In genomic region chr16:56029661-56030082, GRCm38 (mm10) we compare ENCODE assay signal across 8 mouse cellular contexts. TPM values are rescaled to one million over a fixed set of nuclear protein-coding genes. Genes with fewer than 3 reads are reported as not detected.
A peak's percentile ranks its signal among the peaks of the same experiment; 100 is the strongest.
DNase-seq lines count a peak whose midpoint lies in the region; ATAC-seq and TF ChIP-seq lines count a peak whose summit lies in the region.

Gene Pcnp (minus strand): TSS chr16:56029739.

- no peaks in the 10 kb centered on the region for H3K9me3 ChIP-seq in E14TG2a.4 (ENCODE audit: low read length)
- no peaks in the 10 kb centered on the region for H3K9me3 ChIP-seq in forebrain, embryonic 12.5 days
- no peaks in the 10 kb centered on the region for H3K9me3 ChIP-seq in heart, postnatal 0 days (replicated peaks; ENCODE audit: control insufficient read depth, low read length)
- H3K9me3 ChIP-seq in liver, embryonic 16.5 days (replicated peaks; ENCODE audit: control insufficient read depth, low read length) = no peaks in the 10 kb centered on the region
- no peaks in the 10 kb centered on the region for H3K9me3 ChIP-seq in neural tube, embryonic 13.5 days

- H3K9ac ChIP-seq in forebrain, embryonic 12.5 days = peak within 1 kb of the TSS; percentile 94
- H3K9ac ChIP-seq in heart, postnatal 0 days (replicated peaks; ENCODE audit: low read depth, low read length) = peak within 1 kb of the TSS; percentile 87
- peak within 1 kb of the TSS; percentile 95 for H3K9ac ChIP-seq in liver, embryonic 16.5 days (ENCODE audit: low read depth, low read length)
- H3K9ac ChIP-seq in neural tube, embryonic 13.5 days = peak within 1 kb of the TSS; percentile 96

- peak within 1 kb of the TSS; percentile 96 for H3K4me3 ChIP-seq in E14TG2a.4 (replicated peaks; ENCODE audit: low read length)
- peak within 1 kb of the TSS; percentile 90 for H3K4me3 ChIP-seq in forebrain, embryonic 12.5 days (replicated peaks)
- peak within 1 kb of the TSS; percentile 76 for H3K4me3 ChIP-seq in heart, postnatal 0 days (ENCODE audit: low read depth, low read length)
- peak within 1 kb of the TSS; percentile 97 for H3K4me3 ChIP-seq in liver, embryonic 16.5 days (ENCODE audit: low read depth, low read length)
- peak within 1 kb of the TSS; percentile 97 for H3K4me3 ChIP-seq in neural tube, embryonic 13.5 days
- H3K4me3 ChIP-seq in testis, adult 2 months (ENCODE audit: control insufficient read depth, low read depth, low read length) = peak within 1 kb of the TSS; percentile 93

- H3K36me3 ChIP-seq in E14TG2a.4 (ENCODE audit: insufficient read depth, low read length) = peaks cover 55% of the 10 kb centered on the region
- peaks cover 40% of the 10 kb centered on the region for H3K36me3 ChIP-seq in forebrain, embryonic 12.5 days (replicated peaks)
- peaks cover 22% of the 10 kb centered on the region for H3K36me3 ChIP-seq in heart, postnatal 0 days (replicated peaks; ENCODE audit: control insufficient read depth, insufficient read depth, low read length)
- peaks cover 14% of the 10 kb centered on the region for H3K36me3 ChIP-seq in liver, embryonic 16.5 days (ENCODE audit: control insufficient read depth, insufficient read depth)
- H3K36me3 ChIP-seq in neural tube, embryonic 13.5 days = peaks cover 31% of the 10 kb centered on the region
- no peaks in the 10 kb centered on the region; the same call in none of the 2 replicates for H3K36me3 ChIP-seq in testis, adult 2 months (ENCODE audit: control insufficient read depth, insufficient read depth, low read length)

- H3K4me2 ChIP-seq in forebrain, embryonic 12.5 days = peak within 1 kb of the TSS; percentile 75
- H3K4me2 ChIP-seq in heart, postnatal 0 days (ENCODE audit: low read depth, low read length) = peak within 1 kb of the TSS; percentile 78
- peak within 1 kb of the TSS; percentile 81 for H3K4me2 ChIP-seq in liver, embryonic 16.5 days (ENCODE audit: low read depth, low read length)
- peak within 1 kb of the TSS; percentile 82 for H3K4me2 ChIP-seq in neural tube, embryonic 13.5 days

- peaks cover 52% of the 10 kb centered on the region for H3K4me1 ChIP-seq in E14TG2a.4 (replicated peaks; ENCODE audit: low read depth, low read length)
- H3K4me1 ChIP-seq in forebrain, embryonic 12.5 days = peaks cover 24% of the 10 kb centered on the region
- H3K4me1 ChIP-seq in heart, postnatal 0 days (ENCODE audit: control insufficient read depth, insufficient read depth) = peaks cover 26% of the 10 kb centered on the region
- H3K4me1 ChIP-seq in liver, embryonic 16.5 days (ENCODE audit: control insufficient read depth, low read depth, low read length) = peaks cover 21% of the 10 kb centered on the region
- peaks cover 36% of the 10 kb centered on the region for H3K4me1 ChIP-seq in neural tube, embryonic 13.5 days (replicated peaks)
- peaks cover 3% of the 10 kb centered on the region; the same call in 1 of the 2 replicates for H3K4me1 ChIP-seq in testis, adult 2 months (ENCODE audit: control insufficient read depth, insufficient read depth, low read length)

- TF ChIP-seq EP300 in heart, postnatal 0 days (IDR thresholded peaks at IDR 0.05; ENCODE audit: low read depth) = peak; percentile 84; the same call in 1 of the 2 replicates

- ATAC-seq in forebrain, embryonic 12.5 days (ENCODE audit: low FRiP score) = peak; percentile 100
- ATAC-seq in heart, postnatal 0 days (ENCODE audit: insufficient read depth, low read depth) = peak; percentile 99
- ATAC-seq in liver, embryonic 16.5 days (ENCODE audit: low read depth) = peak; percentile 97
- peak; percentile 100 for ATAC-seq in neural tube, embryonic 13.5 days (ENCODE audit: low read depth)

- peak; percentile 96 for TF ChIP-seq POLR2A in testis, adult 2 months (IDR thresholded peaks at IDR 0.05; ENCODE audit: control insufficient read depth, low read depth, low read length)

- under 1% methylated on average over 39 of the region's 39 CpGs for WGBS in forebrain, embryonic 12.5 days
- WGBS in heart, postnatal 0 days = under 1% methylated on average over 39 of the region's 39 CpGs
- WGBS in liver, embryonic 16.5 days (ENCODE audit: insufficient replicate concordance) = under 1% methylated on average over 39 of the region's 39 CpGs
- under 1% methylated on average over 39 of the region's 39 CpGs for WGBS in neural tube, embryonic 13.5 days

- H3K27me3 ChIP-seq in E14TG2a.4 (ENCODE audit: insufficient read depth, low read length) = no peaks in the 10 kb centered on the region
- no peaks in the 10 kb centered on the region for H3K27me3 ChIP-seq in forebrain, embryonic 12.5 days
- no peaks in the 10 kb centered on the region for H3K27me3 ChIP-seq in heart, postnatal 0 days (ENCODE audit: control insufficient read depth, insufficient read depth, low read length)
- no peaks in the 10 kb centered on the region for H3K27me3 ChIP-seq in liver, embryonic 16.5 days (ENCODE audit: control insufficient read depth, insufficient read depth, low read depth, low read length)
- H3K27me3 ChIP-seq in neural tube, embryonic 13.5 days = no peaks in the 10 kb centered on the region
- no peaks in the 10 kb centered on the region for H3K27me3 ChIP-seq in testis, adult 2 months (ENCODE audit: control insufficient read depth, insufficient read depth, low read length)

- peak; percentile 95 for DNase-seq in c-Kit-positive CD71-positive TER-119-positive erythroid progenitor cells, embryonic 14.5 days (ENCODE audit: low spot score)
- peak; percentile 97 for DNase-seq in heart, postnatal 0 days (ENCODE audit: low spot score)
- peak; percentile 98 for DNase-seq in kidney, postnatal 4 days

- H3K27ac ChIP-seq in forebrain, embryonic 12.5 days = peak within 1 kb of the TSS; percentile 93
- H3K27ac ChIP-seq in heart, postnatal 0 days (ENCODE audit: low read depth) = peak within 1 kb of the TSS; percentile 93
- H3K27ac ChIP-seq in liver, embryonic 16.5 days (ENCODE audit: low read length) = peak within 1 kb of the TSS; percentile 92
- H3K27ac ChIP-seq in neural tube, embryonic 13.5 days (replicated peaks) = peak within 1 kb of the TSS; percentile 96
- peak within 1 kb of the TSS; percentile 94 for H3K27ac ChIP-seq in testis, adult 2 months (ENCODE audit: control insufficient read depth, insufficient read depth, low read depth, low read length)

- TF ChIP-seq CTCF in E14TG2a.4 (conservative IDR thresholded peaks at IDR 0.05; ENCODE audit: low read length) = no peak
- TF ChIP-seq CTCF in heart, postnatal 0 days (IDR thresholded peaks at IDR 0.05; ENCODE audit: low read depth) = no peak
- TF ChIP-seq CTCF in testis, adult 2 months (IDR thresholded peaks at IDR 0.05; ENCODE audit: control insufficient read depth, insufficient read depth, insufficient replicate concordance, low read depth, low read length) = no peak; the same call in 1 of the 2 replicates

RNA-seq across cellular contexts. Expression of gene Pcnp, which starts in this region (rescaled TPM):
- 316 and 329 TPM in 2 replicates for polyA plus RNA-seq in forebrain, embryonic 12.5 days (2016; fragmentation: Nextera tagmentation; extraction: Ambion mirVana)
- 32.9 and 37.1 TPM in 2 replicates for total RNA-seq in heart, postnatal 0 days (2014; rRNA removed; ENCODE audit: low replicate concordance)
- 104 and 111 TPM in 2 replicates for polyA plus RNA-seq in heart, postnatal 0 days (2015; fragmentation: Nextera tagmentation; extraction: Ambion mirVana)
- 76.6 and 88.9 TPM in 2 replicates for polyA plus RNA-seq in liver, embryonic 16.5 days (2015; fragmentation: Nextera tagmentation; extraction: Ambion mirVana)
- polyA plus RNA-seq in neural tube, embryonic 13.5 days (2015; fragmentation: Nextera tagmentation; extraction: Ambion mirVana) = 240 and 254 TPM in 2 replicates
- polyA plus RNA-seq in testis, adult 2 months (2012; rRNA removed) = 14.9 and 17.3 TPM in 2 replicates

Comparison
In these comparisons a context has a peak if more than half of its experiments do, and no peak if none do; other contexts are left out.
1. Peak in every context shown above with its lines: DNase-seq, ATAC-seq, H3K4me3 ChIP-seq and H3K27ac ChIP-seq.